Mouse (Mus musculus): Measurements from ENCODE around the gene Gdap2. TPM values are rescaled to one million over a fixed set of nuclear protein-coding genes. Genes with fewer than 3 reads are reported as not detected.
A peak's percentile ranks its signal among the peaks of the same experiment; 100 is the strongest.

Gene Gdap2
- total RNA-seq (2021) = 10 to 100 TPM; 37.9 to 38.7 TPM
- long read RNA-seq, experiment 1, transcript Gdap2-201 (14 exons, 3,008 nt) = major isoform, 43 of 50 reads
- long read RNA-seq, experiment 1, partial matches to known transcripts = 4 of 50 reads
- long read RNA-seq, experiment 1, other reads (novel, unspliced or antisense) = 3 of 50 reads
- long read RNA-seq, experiment 2, transcript Gdap2-201 (14 exons, 3,008 nt) = major isoform, 53 of 58 reads
- long read RNA-seq, experiment 2, partial matches to known transcripts = 1 of 58 reads
- long read RNA-seq, experiment 2, other reads (novel, unspliced or antisense) = 4 of 58 reads

GRCm38 (mm10) chr3:100162315-100163105, at the start of gene Gdap2, which contains the start of gene Wdr3:
Gene Gdap2 (plus strand): TSS chr3:100162381.
Gene Wdr3 (minus strand): TSS chr3:100162407.
- DNase-seq (ENCODE audit: low spot score in 2 of 2) = peak; percentile 94 to 96

- no peak for DNase-seq (ENCODE audit: low spot score in 2 of 2)
Measured at GRCm38 (mm10) chr3:100118681-100119080, 43.5 kb upstream of the Gdap2 start.

- no peak for DNase-seq (ENCODE audit: low spot score in 2 of 2)
Measured at GRCm38 (mm10) chr3:100121961-100122360, 40.2 kb upstream of the Gdap2 start.

- no peak for DNase-seq (ENCODE audit: low spot score in 2 of 2)
Measured at GRCm38 (mm10) chr3:100122445-100122844, 39.7 kb upstream of the Gdap2 start.

- no peak for DNase-seq (ENCODE audit: low spot score in 2 of 2)
Measured at GRCm38 (mm10) chr3:100160682-100161445, 1.3 kb upstream of the Gdap2 start.

- DNase-seq (ENCODE audit: low spot score in 2 of 2) = no peak
Measured at GRCm38 (mm10) chr3:100161665-100162314, 391 bp upstream of the Gdap2 start.

GRCm38 (mm10) chr3:100163556-100163955, 1.4 kb downstream of the Gdap2 start:
- DNase-seq (ENCODE audit: low spot score in 2 of 2) = no peak

GRCm38 (mm10) chr3:100164991-100165390, 2.8 kb downstream of the Gdap2 start:
- DNase-seq (ENCODE audit: low spot score in 2 of 2) = no peak

- no peak for DNase-seq (ENCODE audit: low spot score in 2 of 2)
Measured at GRCm38 (mm10) chr3:100176031-100176430, 13.8 kb downstream of the Gdap2 start.

- no peak for DNase-seq (ENCODE audit: low spot score in 2 of 2)
Measured at GRCm38 (mm10) chr3:100180471-100180870, 18.3 kb downstream of the Gdap2 start.

GRCm38 (mm10) chr3:100189444-100189843, 27.3 kb downstream of the Gdap2 start:
- peak; percentile 71 to 81 for DNase-seq (ENCODE audit: low spot score in 2 of 2)

- DNase-seq (ENCODE audit: low spot score in 2 of 2) = no peak
Measured at GRCm38 (mm10) chr3:100189861-100190260, 27.7 kb downstream of the Gdap2 start.

GRCm38 (mm10) chr3:100194210-100194609, 32.0 kb downstream of the Gdap2 start:
- no peak for DNase-seq (ENCODE audit: low spot score in 2 of 2)

- no peak for DNase-seq (ENCODE audit: low spot score in 2 of 2)
Measured at GRCm38 (mm10) chr3:100201554-100201953, 39.4 kb downstream of the Gdap2 start.

GRCm38 (mm10) chr3:100206973-100207372, 44.8 kb downstream of the Gdap2 start:
- DNase-seq (ENCODE audit: low spot score in 2 of 2) = no peak

- DNase-seq (ENCODE audit: low spot score in 2 of 2) = no peak
Measured at GRCm38 (mm10) chr3:100215469-100215868, 53.3 kb downstream of the Gdap2 start.

- DNase-seq (ENCODE audit: low spot score in 2 of 2) = no peak
Measured at GRCm38 (mm10) chr3:100225326-100225959, 63.3 kb downstream of the Gdap2 start.

GRCm38 (mm10) chr3:100227509-100227908, 65.3 kb downstream of the Gdap2 start:
- no peak for DNase-seq (ENCODE audit: low spot score in 2 of 2)

- DNase-seq (ENCODE audit: low spot score in 2 of 2) = no peak
Measured at GRCm38 (mm10) chr3:100228981-100229380, 66.8 kb downstream of the Gdap2 start.

- DNase-seq (ENCODE audit: low spot score in 2 of 2) = no peak
Measured at GRCm38 (mm10) chr3:100236725-100237436, 74.7 kb downstream of the Gdap2 start.
